Mouse (Mus musculus) left cerebral cortex, adult 11 months (tissue): Measurements from ENCODE around the gene Gm21190.
A peak's percentile ranks its signal among the peaks of the same experiment; 100 is the strongest.
"Not testable (repeated sequence)": the region's sequence is repeated elsewhere in the genome, so short reads cannot be mapped to it uniquely, and the experiment has no call there.

Experiments
- DNase-seq: peaks from one replicate; pipeline ENCODE4 v3.0.0; 2022; ENCODE audit warnings: low spot score

The Gm21190 gene

DNA sequence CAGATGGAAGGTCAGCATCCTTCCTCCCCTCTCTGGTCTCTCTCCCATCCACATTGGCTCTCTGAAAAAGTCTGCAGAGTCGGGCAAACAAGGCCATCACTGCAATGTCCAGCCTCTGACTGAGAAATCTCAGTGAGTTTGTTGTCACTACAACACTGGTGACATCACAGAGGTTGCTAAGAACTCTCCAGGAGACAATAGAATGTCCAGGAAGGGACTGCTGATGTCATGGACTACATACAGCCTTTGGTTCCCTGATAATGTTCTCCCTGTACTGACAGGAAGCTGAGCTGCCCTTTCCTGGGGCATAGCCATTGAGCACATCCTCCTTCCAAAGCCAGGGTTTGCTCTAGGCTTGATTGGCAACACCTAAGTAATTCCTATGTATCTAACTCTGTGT is at the start of gene Gm21190:
Gm21190 (minus strand) TSS at position 101 of the 400 bp plus-strand sequence.
- not testable (repeated sequence) for DNase-seq

DNA sequence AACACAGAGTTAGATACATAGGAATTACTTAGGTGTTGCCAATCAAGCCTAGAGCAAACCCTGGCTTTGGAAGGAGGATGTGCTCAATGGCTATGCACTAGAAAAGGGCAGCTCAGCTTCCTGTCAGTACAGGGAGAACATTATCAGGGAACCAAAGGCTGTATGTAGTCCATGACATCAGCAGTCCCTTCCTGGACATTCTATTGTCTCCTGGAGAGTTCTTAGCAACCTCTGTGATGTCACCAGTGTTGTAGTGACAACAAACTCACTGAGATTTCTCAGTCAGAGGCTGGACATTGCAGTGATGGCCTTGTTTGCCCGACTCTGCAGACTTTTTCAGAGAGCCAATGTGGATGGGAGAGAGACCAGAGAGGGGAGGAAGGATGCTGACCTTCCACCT is 48.0 kb upstream of the Gm21190 start, which contains the start of gene Gm21083:
Gm21083 (plus strand) TSS at position 301 of the 400 bp plus-strand sequence.
- not testable (repeated sequence) for DNase-seq

GRCm38 (mm10) chr5:15573735-15574134 is 44.7 kb upstream of the Gm21190 start:
- not testable (repeated sequence) for DNase-seq

DNA sequence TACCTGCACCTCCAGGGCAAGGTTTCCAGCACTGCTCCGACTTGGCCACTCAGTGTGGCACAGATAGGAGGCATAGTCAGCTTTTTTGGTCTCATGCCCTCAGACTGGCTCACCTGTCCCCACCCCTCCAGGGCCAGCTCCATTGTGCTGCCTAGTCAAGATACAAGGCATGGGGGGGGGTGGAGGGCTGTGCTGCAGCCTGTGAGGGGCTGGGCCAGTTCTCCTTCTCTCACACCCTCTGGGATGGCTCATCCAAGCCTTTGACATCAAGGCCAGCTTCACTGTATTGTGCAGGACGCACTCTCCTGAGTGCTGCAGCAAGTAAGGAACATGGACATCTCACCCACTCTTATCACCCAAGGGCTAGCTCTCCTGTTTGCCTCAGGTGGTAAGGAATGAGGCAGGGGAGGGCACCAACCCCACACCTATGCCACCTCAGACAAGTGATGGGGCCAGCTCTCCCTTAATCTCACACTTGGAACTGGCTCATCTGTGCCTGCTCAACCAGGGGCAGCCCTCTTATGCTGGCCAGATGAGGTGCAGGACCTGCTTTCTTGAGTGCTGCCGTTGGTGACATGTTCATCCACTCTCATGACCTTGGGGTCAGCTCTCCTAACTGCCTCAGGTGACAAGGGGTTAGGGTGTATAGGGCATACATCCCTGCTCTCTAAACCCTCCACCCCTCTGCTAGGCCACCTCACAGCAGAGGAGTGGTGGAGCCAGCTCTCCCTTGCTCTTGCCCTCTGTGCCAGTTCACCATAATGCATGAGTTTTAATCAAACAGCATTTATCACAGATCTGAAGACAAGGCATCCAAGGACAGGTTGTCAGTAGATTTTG is 32.6 kb upstream of the Gm21190 start:
- not testable (repeated sequence) for DNase-seq

DNA sequence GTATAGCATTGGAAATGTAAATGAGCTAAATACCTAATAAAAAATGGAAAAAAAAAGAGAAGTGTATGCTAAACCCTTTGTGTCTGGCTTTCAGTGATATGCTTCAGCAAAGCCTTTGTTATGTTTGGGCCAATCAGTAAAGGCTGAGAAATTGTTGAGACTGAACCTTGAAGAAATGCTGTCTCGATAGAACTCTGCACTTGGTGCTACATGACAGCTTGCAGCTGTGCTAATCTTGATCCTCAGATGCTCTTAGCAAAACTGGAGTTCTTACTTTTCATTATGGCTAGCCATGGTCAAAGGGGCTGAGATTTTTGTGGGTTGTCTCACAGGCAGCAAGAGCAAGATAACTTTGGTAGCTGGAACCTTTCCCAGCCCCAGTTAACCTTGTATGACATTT is 29.6 kb upstream of the Gm21190 start:
- DNase-seq: not testable (repeated sequence)

GRCm38 (mm10) chr5:15549606-15550005 is 20.6 kb upstream of the Gm21190 start:
- DNase-seq: not testable (repeated sequence)

GRCm38 (mm10) chr5:15549134-15549533 is 20.1 kb upstream of the Gm21190 start:
- not testable (repeated sequence) for DNase-seq

GRCm38 (mm10) chr5:15548642-15549041 is 19.6 kb upstream of the Gm21190 start:
- not testable (repeated sequence) for DNase-seq

DNA sequence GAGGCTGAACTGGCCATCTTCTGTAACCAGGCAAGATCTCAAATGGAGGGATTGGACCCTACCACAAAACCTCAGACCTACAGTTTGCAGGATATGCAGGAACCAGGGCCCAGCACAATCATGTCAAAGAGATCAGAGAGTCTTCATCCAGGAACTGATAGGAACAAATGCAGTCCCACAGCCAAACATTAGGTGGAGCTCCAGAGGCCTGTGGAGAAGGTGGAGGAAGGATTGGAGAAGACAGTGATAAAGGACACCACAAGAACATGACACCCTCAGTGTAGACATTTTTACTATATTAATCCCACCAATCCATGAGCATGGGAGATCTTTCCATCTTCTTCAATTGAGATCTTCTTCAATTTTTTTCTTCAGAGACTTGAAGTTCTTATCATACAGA is 6.6 kb downstream of the Gm21190 start:
- not testable (repeated sequence) for DNase-seq

DNA sequence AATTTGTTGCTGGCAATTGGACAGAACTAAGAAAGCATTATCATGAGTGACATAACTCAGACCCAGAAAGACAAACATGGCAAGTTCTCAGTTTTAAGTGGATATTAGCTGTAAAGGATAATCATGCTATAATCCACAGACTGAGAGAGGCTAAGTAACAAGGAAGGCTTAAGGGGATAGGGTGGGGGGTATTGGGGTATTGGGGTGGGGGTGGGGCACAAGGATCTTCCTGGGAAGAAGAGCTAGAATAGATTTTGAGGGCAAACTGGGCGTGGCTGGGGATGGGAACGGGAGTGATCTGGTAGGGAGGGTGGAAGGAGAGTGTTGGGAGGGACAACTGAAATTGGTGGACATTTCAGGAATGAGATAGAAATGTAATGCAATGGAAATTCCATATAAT is 7.0 kb downstream of the Gm21190 start:
- DNase-seq: not testable (repeated sequence)

DNA sequence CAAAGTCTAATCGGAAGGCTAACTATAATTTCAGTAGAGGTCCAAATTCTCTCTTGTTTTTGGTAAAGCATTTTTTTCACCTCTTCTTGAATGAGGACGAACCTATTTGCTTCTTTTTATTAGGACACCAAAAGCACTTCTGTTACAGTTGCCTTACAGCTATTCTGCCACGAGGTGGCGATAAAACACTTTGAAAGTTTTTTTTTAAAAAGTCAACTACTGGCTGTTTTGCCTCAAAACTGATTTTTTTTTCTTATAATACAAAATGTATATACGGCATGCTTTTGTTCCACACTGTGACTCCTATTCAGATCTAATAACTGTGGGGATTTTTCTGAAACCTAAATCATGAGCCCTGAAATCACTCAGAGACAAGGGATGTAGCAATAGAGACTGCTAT is 8.6 kb downstream of the Gm21190 start:
- not testable (repeated sequence) for DNase-seq

- DNase-seq: not testable (repeated sequence)
These were observed 11.9 kb downstream of the Gm21190 start for GRCm38 (mm10) chr5:15517150-15517549.

DNA sequence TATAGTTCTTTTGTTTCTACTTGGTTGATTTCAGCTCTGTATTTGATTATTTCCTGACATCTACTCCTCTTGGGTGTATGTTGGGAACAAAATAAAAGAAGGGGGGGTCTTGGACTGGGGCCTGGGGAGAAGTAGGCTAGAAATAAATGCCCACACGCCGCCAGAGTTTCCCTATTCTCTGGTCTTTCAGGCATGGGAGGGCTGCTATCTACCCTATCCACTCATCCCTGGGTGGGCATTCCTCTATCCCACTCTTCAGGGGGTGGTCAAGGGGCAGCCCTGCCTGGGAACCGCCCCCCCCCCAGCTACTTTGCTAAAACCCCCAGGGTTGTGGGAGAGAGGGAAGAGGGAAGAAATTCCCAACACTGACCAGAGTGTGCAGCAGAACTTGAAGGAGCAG is 16.8 kb downstream of the Gm21190 start:
- DNase-seq: not testable (repeated sequence)

DNA sequence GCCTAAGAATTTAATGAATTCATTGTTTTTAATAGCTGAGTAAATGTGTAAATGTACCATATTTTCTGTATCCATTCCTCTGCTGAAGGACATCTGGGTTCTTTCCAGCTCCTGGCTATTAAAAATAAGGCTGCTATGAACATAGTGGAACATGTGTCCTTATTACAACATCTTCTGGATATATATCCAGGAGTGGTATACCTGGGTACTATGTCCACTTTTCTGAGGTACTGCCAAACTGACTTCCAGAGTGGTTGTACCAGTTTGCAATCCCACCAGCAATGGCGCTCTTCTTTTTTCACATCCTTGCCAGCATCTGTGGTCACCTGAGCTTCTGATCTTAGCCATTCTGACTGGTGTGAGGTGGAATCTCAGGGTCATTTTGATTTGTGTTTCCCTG is 19.1 kb downstream of the Gm21190 start:
- DNase-seq: not testable (repeated sequence)

GRCm38 (mm10) chr5:15508460-15509451 is 20.3 kb downstream of the Gm21190 start:
- not testable (repeated sequence) for DNase-seq

- DNase-seq: not testable (repeated sequence)
These were observed 21.1 kb downstream of the Gm21190 start for GRCm38 (mm10) chr5:15507757-15508459.

GRCm38 (mm10) chr5:15507309-15507619 is 21.8 kb downstream of the Gm21190 start:
- no peak for DNase-seq

DNA sequence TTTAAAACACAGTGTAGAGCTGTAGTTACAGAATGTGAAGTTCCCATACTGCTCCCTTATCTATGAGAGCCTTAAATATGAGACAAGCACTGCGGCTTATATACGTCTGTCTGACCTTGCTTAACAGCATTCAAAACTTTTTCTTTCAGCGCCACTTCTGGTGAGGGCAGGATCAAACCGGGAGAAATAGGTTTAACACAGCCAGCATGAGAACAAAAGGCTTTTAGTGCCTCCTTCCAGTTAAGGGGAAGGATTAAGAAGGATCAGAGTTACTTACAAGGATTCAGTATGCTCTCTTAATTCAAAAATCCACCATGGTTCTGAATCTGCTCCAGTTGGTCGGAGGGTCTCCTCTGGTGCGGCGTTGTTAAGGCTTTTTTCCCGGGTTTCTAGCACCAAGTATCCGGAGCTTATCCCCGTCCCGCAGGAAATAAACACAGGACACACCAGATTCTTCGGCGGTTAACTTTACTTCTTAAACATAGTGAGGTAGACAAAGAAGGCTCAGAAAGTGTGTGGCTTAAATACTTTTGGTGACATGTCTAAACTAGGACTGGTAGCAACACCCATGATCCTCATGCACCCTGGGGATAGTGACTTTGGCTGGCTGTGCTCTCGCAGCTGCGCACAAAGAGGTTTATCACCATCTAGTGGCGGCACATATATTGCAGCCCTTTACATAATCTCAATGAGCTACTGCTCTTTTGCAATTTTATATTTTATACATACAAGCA is 22.3 kb downstream of the Gm21190 start:
- DNase-seq: no peak

GRCm38 (mm10) chr5:15498774-15499400 is 30.1 kb downstream of the Gm21190 start:
- DNase-seq: peak; percentile 16

DNA sequence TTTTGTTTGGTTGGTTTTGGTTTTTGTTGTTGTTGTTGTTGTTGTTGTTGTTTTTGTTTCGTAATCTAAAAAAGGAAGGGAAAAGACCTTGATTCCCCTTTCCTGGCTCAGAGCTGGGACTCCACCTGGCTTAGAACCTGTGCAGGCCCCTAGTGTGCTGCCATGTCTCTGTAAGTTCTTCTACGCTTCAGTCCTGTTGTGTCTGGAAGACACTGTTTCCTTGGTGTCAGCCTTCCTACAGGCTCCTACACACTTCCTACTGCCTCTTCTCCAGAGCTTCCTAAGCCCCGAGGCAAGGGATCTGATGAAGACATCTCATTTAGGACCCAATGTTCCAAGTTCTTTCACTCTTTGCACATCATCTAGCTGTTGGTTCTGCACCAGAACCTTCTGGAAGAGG is 30.7 kb downstream of the Gm21190 start:
- not testable (repeated sequence) for DNase-seq

DNA sequence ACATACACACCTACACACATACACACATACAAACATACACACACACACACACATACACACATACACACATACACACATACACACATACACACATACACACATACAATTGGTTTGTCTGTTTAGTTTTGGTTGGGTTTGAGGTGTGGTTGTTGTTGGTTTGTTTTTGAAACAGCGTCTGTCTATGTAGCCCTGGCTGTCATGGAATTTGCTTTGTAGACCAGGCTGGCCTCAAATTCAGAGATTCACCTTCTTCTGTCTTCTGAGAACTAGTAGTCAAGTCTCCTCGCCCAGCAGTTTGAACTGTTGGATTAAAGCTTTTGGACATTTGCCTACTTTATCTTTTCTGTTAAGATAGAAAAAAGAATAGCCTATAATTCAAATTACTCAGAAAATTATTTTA is 38.1 kb downstream of the Gm21190 start:
- DNase-seq: not testable (repeated sequence)
